Mouse (Mus musculus) liver, adult 2 months (tissue): ENCODE measurements around the gene Rhbg. TPM values are rescaled to one million over a fixed set of nuclear protein-coding genes. Genes with fewer than 3 reads are reported as not detected.
A peak's percentile ranks its signal among the peaks of the same experiment; 100 is the strongest.
"Not testable (repeated sequence)": the region's sequence is repeated elsewhere in the genome, so short reads cannot be mapped to it uniquely, and the experiment has no call there.

Experiments
- DNase-seq: peaks from one replicate; pipeline ENCODE4 v3.0.0-alpha.2; 2011; ENCODE audit warnings: low read depth, low spot score; ENCODE audit errors: extremely low read depth
- H3K27ac ChIP-seq: fragments of 200-500 bp; replicated peaks from 2 replicates; pipeline ENCODE4 v1.5.1; 2012; ENCODE audit warnings: low read depth, mild to moderate bottlenecking, control low read depth, inconsistent platforms, low read length; ENCODE audit not compliant: insufficient read depth
- H3K27me3 ChIP-seq: fragments of 200-500 bp; 2 replicates; pipeline ENCODE4 v1.6.1; 2012; ENCODE audit warnings: mild to moderate bottlenecking, moderate library complexity, low read length, inconsistent platforms; ENCODE audit not compliant: control insufficient read depth, insufficient read depth
- H3K36me3 ChIP-seq: fragments of 200-500 bp; 2 replicates; pipeline ENCODE4 v1.6.1; 2012; ENCODE audit warnings: low read length, inconsistent platforms; ENCODE audit not compliant: control insufficient read depth, insufficient read depth
- H3K4me1 ChIP-seq: fragments of 200-500 bp; 2 replicates; pipeline ENCODE4 v1.6.1; 2011; ENCODE audit warnings: low read length; ENCODE audit not compliant: control insufficient read depth, insufficient read depth
- H3K4me3 ChIP-seq: fragments of 200-500 bp; 2 replicates; pipeline ENCODE4 v1.5.1; 2011; ENCODE audit warnings: low read depth, mild to moderate bottlenecking, control low read depth, low read length, moderate library complexity; ENCODE audit not compliant: insufficient read depth
- H3K79me2 ChIP-seq: fragments of 200-500 bp; 2 replicates; pipeline ENCODE4 v1.6.1; 2012; ENCODE audit warnings: inconsistent platforms, mild to moderate bottlenecking, low read length, moderate library complexity; ENCODE audit not compliant: control insufficient read depth, insufficient read depth
- H3K9ac ChIP-seq: fragments of 200-500 bp; 2 replicates; pipeline ENCODE4 v1.6.1; 2012; ENCODE audit warnings: low read depth, mild to moderate bottlenecking, control low read depth, inconsistent platforms, low read length
- CTCF ChIP-seq: fragments of 200-500 bp; IDR thresholded peaks from 2 replicates; pipeline ENCODE4 v1.5.1; 2011; ENCODE audit warnings: low read depth, low read length, control low read depth
- POLR2A ChIP-seq: fragments of 200-500 bp; IDR thresholded peaks from 2 replicates; pipeline ENCODE4 v1.6.1; 2011; ENCODE audit warnings: low read length, control low read depth; ENCODE audit not compliant: insufficient read depth; ENCODE audit errors: extremely low read depth
- WGBS: fragments of 180-500 bp; shearing (Covaris S2); methylation state at CpG from one replicate; pipeline ENCODE4 v1.1.7; 2018; 5-methylcytosine and 5-hydroxymethylcytosine counted together
- polyA plus RNA-seq: library from polyadenylated mRNA; depleted of rRNA; stranded (reverse); fragments of >200 nt; gene quantifications from 2 replicates; pipeline ENCODE4 v1.2.3, GENCODE M21; 2012; rRNA removed
- total RNA-seq: library from RNA; depleted of rRNA; stranded (reverse); fragments of >200 nt; gene quantifications from 2 replicates; pipeline ENCODE4 v1.2.3, GENCODE M21; 2014; rRNA removed

The Rhbg gene
- total RNA-seq (11.9 and 24.6 TPM in 2 replicates), polyA plus RNA-seq (30.5 and 50.3 TPM in 2 replicates)

GRCm38 (mm10) chr3:88254268-88254926 is at the start of gene Rhbg:
Gene Rhbg, minus strand, starts transcription at chr3:88254709.
- Histone ChIP-seq H3K27ac (no peak within 1 kb of the TSS), H3K4me1 (peaks cover 2% of the 10 kb centered on the region), H3K27me3 (no peaks in the 10 kb centered on the region), H3K9ac (peak within 1 kb of the TSS; percentile 85), H3K36me3 (no peaks in the 10 kb centered on the region), H3K79me2 (no peaks in the 10 kb centered on the region), H3K4me3 (peak within 1 kb of the TSS; percentile 76)
- 2% methylated on average over 34 of the region's 34 CpGs for WGBS
- TF ChIP-seq POLR2A (no peak), CTCF (0 out of 2 replicates have a peak, but pooled peaks have one; percentile 0)
- peak; percentile 55 for DNase-seq

GRCm38 (mm10) chr3:88299172-88299571 is 44.7 kb upstream of the Rhbg start:
- 47% methylated on average over 1 of the region's 1 CpGs for WGBS
- no peak overlapping the region for H3K4me3 ChIP-seq

GRCm38 (mm10) chr3:88297321-88297851 is 42.9 kb upstream of the Rhbg start:
- Histone ChIP-seq H3K27me3 (no peaks in the 10 kb centered on the region), H3K9ac (peak overlapping the region; percentile 85), H3K4me3 (peak overlapping the region; percentile 86), H3K79me2 (peaks cover 8% of the 10 kb centered on the region), H3K27ac (peak overlapping the region; percentile 68), H3K4me1 (peaks cover 2% of the 10 kb centered on the region; the same call in 1 of the 2 replicates), H3K36me3 (peaks cover 29% of the 10 kb centered on the region)
- under 1% methylated on average over 30 of the region's 30 CpGs for WGBS
- DNase-seq, result peak; percentile 44
- TF ChIP-seq CTCF (no peak), POLR2A (no peak)

More at GRCm38 (mm10) chr3:88299172-88299571, 44.7 kb upstream of the Rhbg start:
- TF ChIP-seq POLR2A (no peak), CTCF (no peak)
- no peak overlapping the region for H3K27ac ChIP-seq
- peaks cover 8% of the 10 kb centered on the region for H3K79me2 ChIP-seq
- H3K4me1 ChIP-seq, result peaks cover 2% of the 10 kb centered on the region; the same call in 1 of the 2 replicates
- DNase-seq, result no peak
- no peak overlapping the region for H3K9ac ChIP-seq
- no peaks in the 10 kb centered on the region for H3K27me3 ChIP-seq
- peaks cover 45% of the 10 kb centered on the region for H3K36me3 ChIP-seq

GRCm38 (mm10) chr3:88296561-88297318 is 42.2 kb upstream of the Rhbg start, which contains the start of the genes Tsacc and Cct3:
Gene Tsacc, minus strand, starts transcription at chr3:88296999.
Gene Cct3, plus strand, starts transcription at chr3:88297116.
- WGBS, result under 1% methylated on average over 44 of the region's 44 CpGs
- peak within 1 kb of the TSS; percentile 86 for H3K4me3 ChIP-seq
- peak within 1 kb of the TSS; percentile 82 for H3K27ac ChIP-seq
- peak; percentile 99 for DNase-seq
- H3K9ac ChIP-seq, result peak within 1 kb of the TSS; percentile 85
- H3K36me3 ChIP-seq, result peaks cover 24% of the 10 kb centered on the region
- peaks cover 8% of the 10 kb centered on the region for H3K79me2 ChIP-seq
- TF ChIP-seq POLR2A (peak; percentile 67), CTCF (0 out of 2 replicates have a peak, but pooled peaks have one; percentile 12)
- H3K4me1 ChIP-seq, result peaks cover 2% of the 10 kb centered on the region; the same call in 1 of the 2 replicates
- no peaks in the 10 kb centered on the region for H3K27me3 ChIP-seq

GRCm38 (mm10) chr3:88296110-88296560 is 41.6 kb upstream of the Rhbg start:
- Histone ChIP-seq H3K27me3 (no peaks in the 10 kb centered on the region), H3K4me3 (peak overlapping the region; percentile 65), H3K9ac (peak overlapping the region; percentile 33), H3K79me2 (peaks cover 8% of the 10 kb centered on the region), H3K27ac (peak overlapping the region; percentile 82), H3K4me1 (peaks cover 2% of the 10 kb centered on the region; the same call in 1 of the 2 replicates), H3K36me3 (peaks cover 18% of the 10 kb centered on the region)
- no peak for TF ChIP-seq POLR2A
- TF ChIP-seq CTCF, result no peak
- WGBS, result 0% methylated on average over 12 of the region's 12 CpGs
- no peak for DNase-seq

- H3K36me3 ChIP-seq, H3K79me2 ChIP-seq, DNase-seq, H3K4me3 ChIP-seq, H3K27ac ChIP-seq, H3K9ac ChIP-seq, H3K27me3 ChIP-seq, H3K4me1 ChIP-seq: not testable (repeated sequence)
- 75% methylated on average over 1 of the region's 1 CpGs for WGBS
Measured at GRCm38 (mm10) chr3:88295272-88295671, 40.8 kb upstream of the Rhbg start.
